Mouse (Mus musculus): ENCODE data around the gene Ptprg.

- TF ChIP-seq CTCF (IDR thresholded peaks at IDR 0.05 in 2 of 3, conservative IDR thresholded peaks at IDR 0.05 in 1 of 3; ENCODE audit: control insufficient read depth in 1 of 3, insufficient read depth in 1 of 3, low read depth in 2 of 3, low read length in 3 of 3, poor library complexity in 1 of 3, severe bottlenecking in 1 of 3), result no peak
- TF ChIP-seq MYC (IDR thresholded peaks at IDR 0.05; ENCODE audit: low read depth, low read length), result no peak
- no peak for TF ChIP-seq POLR2A (IDR thresholded peaks at IDR 0.05; ENCODE audit: control insufficient read depth in 1 of 2, insufficient read depth in 1 of 2, low read depth in 1 of 2, low read length in 2 of 2, poor library complexity in 1 of 2)
- no peak for TF ChIP-seq GATA1 (IDR thresholded peaks at IDR 0.05; ENCODE audit: low read depth, low read length)
- TF ChIP-seq TBP (IDR thresholded peaks at IDR 0.05; ENCODE audit: low read depth, low read length), result no peak
- TF ChIP-seq E2F4 (IDR thresholded peaks at IDR 0.05; ENCODE audit: borderline replicate concordance, low read depth, low read length), result no peak
- TF ChIP-seq ELF1 (IDR thresholded peaks at IDR 0.05; ENCODE audit: low read depth, low read length), result no peak
- TF ChIP-seq TAL1 (IDR thresholded peaks at IDR 0.05; ENCODE audit: low read length), result no peak
- no peak for TF ChIP-seq BHLHE40 (IDR thresholded peaks at IDR 0.05; ENCODE audit: borderline replicate concordance, low read depth, low read length)
- no peak for TF ChIP-seq MAX (IDR thresholded peaks at IDR 0.05; ENCODE audit: low read length)
- TF ChIP-seq JUND (IDR thresholded peaks at IDR 0.05; ENCODE audit: low read depth, low read length), result no peak
- no peak for TF ChIP-seq EP300 (IDR thresholded peaks at IDR 0.05; ENCODE audit: low read depth in 1 of 2, low read length in 2 of 2)
Observed at GRCm38 (mm10) chr14:11555521-11556355, 2.4 kb downstream of the Ptprg start.
